Mouse (Mus musculus) G1E (cell line): ENCODE measurements around the gene Sesn3.

Experiments used
- CTCF ChIP-seq: IDR thresholded peaks from 2 replicates; pipeline ENCODE4 v1.5.1; 2012; ENCODE audit warnings: low read depth, low read length, inconsistent platforms, mixed read lengths
- GATA1 ChIP-seq: IDR thresholded peaks from 2 replicates; pipeline ENCODE4 v1.6.1; 2012; ENCODE audit warnings: borderline replicate concordance, low read length, inconsistent platforms, mixed read lengths
- POLR2AphosphoS5 ChIP-seq: IDR thresholded peaks from 2 replicates; pipeline ENCODE4 v1.6.1; 2012; ENCODE audit warnings: low read depth, low read length, inconsistent platforms; ENCODE audit not compliant: insufficient replicate concordance

DNA sequence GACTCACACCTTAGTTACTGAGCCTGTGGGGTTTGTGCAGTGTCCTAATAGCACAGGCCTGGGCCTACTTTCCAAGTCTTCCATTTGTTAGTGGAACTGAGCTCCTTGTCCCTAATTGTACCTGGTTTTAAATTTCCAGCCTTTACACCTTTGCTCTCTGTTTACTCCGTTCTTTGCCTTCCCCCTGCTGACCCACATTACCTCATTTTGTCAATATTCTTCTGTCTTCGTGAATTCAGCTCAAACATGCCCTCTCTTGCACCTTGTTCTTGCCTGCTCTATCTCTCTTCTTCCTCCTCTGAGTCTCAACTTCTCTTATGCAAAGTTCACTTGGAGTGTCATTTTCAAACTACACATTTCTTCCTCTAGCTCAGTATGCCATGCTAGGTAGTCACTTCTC lies 39.6 kb upstream of the Sesn3 start:
- TF ChIP-seq CTCF (no peak), POLR2AphosphoS5 (no peak), GATA1 (no peak)
